Mouse (Mus musculus): ENCODE measurements at regions not wholly inside any gene's neighbourhood (a gene's known extent, or its start where the extent isn't known, plus 50 kb on each side); places are given as distances from the start of the nearest gene placed in this dataset.
A peak's percentile ranks its signal among the peaks of the same experiment; 100 is the strongest.

- no peak for ATAC-seq (replicated peaks; ENCODE audit: low FRiP score, low TSS enrichment, poor library complexity, severe bottlenecking)
These were observed 65.5 kb upstream of the Tle4 start for GRCm38 (mm10) chr19:14663350-14663749.

- peak; percentile 83 for ATAC-seq (replicated peaks; ENCODE audit: low FRiP score, low TSS enrichment, poor library complexity, severe bottlenecking)
These were observed 61.9 kb upstream of the Tle4 start for GRCm38 (mm10) chr19:14659725-14660124.

- ATAC-seq (replicated peaks; ENCODE audit: low FRiP score, low TSS enrichment, poor library complexity, severe bottlenecking): no peak
These were observed 60.6 kb upstream of the Tle4 start for GRCm38 (mm10) chr19:14658479-14658878.

GRCm38 (mm10) chr19:14656022-14656388, 58.2 kb upstream of the Tle4 start:
- no peak for ATAC-seq (replicated peaks; ENCODE audit: low FRiP score, low TSS enrichment, poor library complexity, severe bottlenecking)

GRCm38 (mm10) chr19:14655302-14656021, 57.6 kb upstream of the Tle4 start:
- peak; percentile 50; the same call in 1 of the 2 replicates for ATAC-seq (replicated peaks; ENCODE audit: low FRiP score, low TSS enrichment, poor library complexity, severe bottlenecking)
